Mouse (Mus musculus): ENCODE measurements around the gene Stat2. TPM values are rescaled to one million over a fixed set of nuclear protein-coding genes. Genes with fewer than 3 reads are reported as not detected.
"Not testable (repeated sequence)": the region's sequence is repeated elsewhere in the genome, so short reads cannot be mapped to it uniquely, and the experiment has no call there.

Stat2 gene
- total RNA-seq, 2 experiments from 2014 or later, result 28.2 to 29.9 TPM

GRCm38 (mm10) chr10:128297221-128297620 is 26.9 kb downstream of the Stat2 start:
- no peak for DNase-seq (ENCODE audit: low spot score in 2 of 2)

- DNase-seq (ENCODE audit: low spot score in 2 of 2), result no peak
Observed at GRCm38 (mm10) chr10:128297622-128298021, 27.3 kb downstream of the Stat2 start.

GRCm38 (mm10) chr10:128298243-128298642 is 27.9 kb downstream of the Stat2 start:
- DNase-seq (ENCODE audit: low spot score in 2 of 2), result no peak

GRCm38 (mm10) chr10:128298702-128299171 is 28.4 kb downstream of the Stat2 start, which contains the start of gene Il23a:
Gene Il23a, minus strand, starts transcription at chr10:128298752.
- DNase-seq (ENCODE audit: low spot score in 2 of 2), result no peak

- DNase-seq (ENCODE audit: low spot score in 2 of 2), result no peak
Observed at GRCm38 (mm10) chr10:128302357-128302756, 32.0 kb downstream of the Stat2 start.

- DNase-seq (ENCODE audit: low spot score in 2 of 2), result no peak
Observed at GRCm38 (mm10) chr10:128302785-128303125, 32.4 kb downstream of the Stat2 start.

GRCm38 (mm10) chr10:128303126-128304021 is 33.0 kb downstream of the Stat2 start, which contains the start of gene Pan2:
Gene Pan2, plus strand, starts transcription at chr10:128303335.
- DNase-seq (ENCODE audit: low spot score in 2 of 2), result peak; percentile 99 to 100

GRCm38 (mm10) chr10:128309654-128310053 is 39.3 kb downstream of the Stat2 start:
- DNase-seq (ENCODE audit: low spot score in 2 of 2), result no peak

GRCm38 (mm10) chr10:128310177-128310576 is 39.8 kb downstream of the Stat2 start:
- DNase-seq (ENCODE audit: low spot score in 2 of 2), result peak in 1 of 2 experiments; percentile 21

GRCm38 (mm10) chr10:128310902-128311301 is 40.5 kb downstream of the Stat2 start:
- no peak for DNase-seq (ENCODE audit: low spot score in 2 of 2)

- no peak for DNase-seq (ENCODE audit: low spot score in 2 of 2)
Observed at GRCm38 (mm10) chr10:128315578-128315977, 45.2 kb downstream of the Stat2 start.

GRCm38 (mm10) chr10:128321641-128322040 is 51.3 kb downstream of the Stat2 start:
- no peak for DNase-seq (ENCODE audit: low spot score in 2 of 2)

GRCm38 (mm10) chr10:128322141-128323108 is 52.1 kb downstream of the Stat2 start, which contains the start of gene Cnpy2:
Gene Cnpy2, plus strand, starts transcription at chr10:128322459.
- DNase-seq (ENCODE audit: low spot score in 2 of 2), result peak; percentile 67 to 79

GRCm38 (mm10) chr10:128323516-128323915 is 53.2 kb downstream of the Stat2 start:
- DNase-seq (ENCODE audit: low spot score in 2 of 2), result no peak

GRCm38 (mm10) chr10:128326825-128327224 is 56.5 kb downstream of the Stat2 start:
- DNase-seq (ENCODE audit: low spot score in 2 of 2), result peak; percentile 17 to 27

- no peak for DNase-seq (ENCODE audit: low spot score in 2 of 2)
Observed at GRCm38 (mm10) chr10:128327610-128328009, 57.3 kb downstream of the Stat2 start.

GRCm38 (mm10) chr10:128332358-128333249 is 62.2 kb downstream of the Stat2 start:
- not testable (repeated sequence) for DNase-seq (ENCODE audit: low spot score in 2 of 2)

- peak; percentile 69 to 77 for DNase-seq (ENCODE audit: low spot score in 2 of 2)
Observed at GRCm38 (mm10) chr10:128335582-128335981, 65.2 kb downstream of the Stat2 start.

GRCm38 (mm10) chr10:128336195-128336594 is 65.8 kb downstream of the Stat2 start:
- DNase-seq (ENCODE audit: low spot score in 2 of 2), result no peak

- no peak for DNase-seq (ENCODE audit: low spot score in 2 of 2)
Observed at GRCm38 (mm10) chr10:128336597-128336996, 66.2 kb downstream of the Stat2 start.

Measured in left cerebral cortex, adult 18-20 months (tissue).